ENCODE assay signal across 14 mouse cellular contexts in genomic region chr15:77105273-77105672, GRCm38 (mm10). TPM values are rescaled to one million over a fixed set of nuclear protein-coding genes. Genes with fewer than 3 reads are reported as not detected.
"Had no signal": no experiment of that assay in that cellular context is flagged by ENCODE, and none has a peak within 500 bp of the region (broad histone marks: within the 10 kb centered on the region; RNA-seq: fewer than 3 reads in every experiment).

No protein-coding gene starts in this region.

- DNase-seq: kidney, adult 8-10 months; kidney, postnatal 25 days; lung, adult 18-20 months; right cerebral cortex, adult 18-20 months; right cerebral cortex, postnatal 25 days; thymus, adult 2 months; thymus, postnatal 25 days had no signal

- H3K4me1 ChIP-seq: limb, embryonic 15.5 days had no signal

- H3K9me3 ChIP-seq: limb, embryonic 15.5 days; midbrain, embryonic 13.5 days; neural tube, embryonic 15.5 days had no signal

- H3K9ac ChIP-seq: limb, embryonic 15.5 days; midbrain, embryonic 13.5 days; neural tube, embryonic 15.5 days had no signal

- H3K27ac ChIP-seq: midbrain, embryonic 13.5 days had no signal

- H3K4me2 ChIP-seq: limb, embryonic 15.5 days; midbrain, embryonic 13.5 days; neural tube, embryonic 15.5 days had no signal

- ATAC-seq: hindbrain, embryonic 16.5 days; inflammation-experienced regulatory T-cells, adult 6 months; midbrain, embryonic 13.5 days had no signal

- H3K27me3 ChIP-seq: limb, embryonic 15.5 days; midbrain, embryonic 13.5 days; neural tube, embryonic 15.5 days had no signal

- H3K4me3 ChIP-seq: limb, embryonic 15.5 days; midbrain, embryonic 13.5 days; neural tube, embryonic 15.5 days had no signal

RNA-seq across cellular contexts. Expression of gene Mb, which starts 54.8 kb away (rescaled TPM):
- total RNA-seq: megakaryocyte progenitor cell, adult 5-6 weeks had no signal
- polyA plus RNA-seq: inflammation-experienced regulatory T-cells, adult 6 months; midbrain, embryonic 13.5 days; small intestine, adult 2 months had no signal
